ENCODE assay signal across 22 mouse cellular contexts in genomic region chr17:80183615-80184014, GRCm38 (mm10). TPM values are rescaled to one million over a fixed set of nuclear protein-coding genes. Genes with fewer than 3 reads are reported as not detected.
"Had no signal": no experiment of that assay in that cellular context is flagged by ENCODE, and none has a peak within 500 bp of the region (broad histone marks: within the 10 kb centered on the region; RNA-seq: fewer than 3 reads in every experiment).

No protein-coding gene starts in this region.

- H3K36me3 ChIP-seq: limb, embryonic 10.5 days; limb, embryonic 13.5 days; liver, embryonic 12.5 days; liver, embryonic 15.5 days; lung, embryonic 15.5 days; midbrain, embryonic 13.5 days; stomach, embryonic 15.5 days had no signal

- H3K27ac ChIP-seq: kidney, postnatal 0 days; layer of hippocampus, adult 2 months; limb, embryonic 10.5 days; limb, embryonic 13.5 days; liver, embryonic 12.5 days; liver, embryonic 15.5 days; lung, embryonic 15.5 days; midbrain, embryonic 13.5 days; stomach, embryonic 15.5 days had no signal

- H3K27me3 ChIP-seq: limb, embryonic 13.5 days; liver, embryonic 12.5 days; liver, embryonic 15.5 days; lung, embryonic 15.5 days; midbrain, embryonic 13.5 days; stomach, embryonic 15.5 days had no signal

- DNase-seq: kidney, adult 18-20 months; layer of hippocampus, adult 9-11 months; liver; lung, adult 18-20 months; lung, postnatal 10 days; lung, postnatal 36 days; right cerebral cortex, adult 18-20 months; right cerebral cortex, postnatal 14 days; right cerebral cortex, postnatal 4 days; thymus, postnatal 36 days had no signal

- ATAC-seq: intestine, embryonic 16.5 days; liver, embryonic 12.5 days; midbrain, embryonic 13.5 days had no signal

- H3K4me3 ChIP-seq: layer of hippocampus, adult 2 months; limb, embryonic 10.5 days; limb, embryonic 13.5 days; liver, embryonic 12.5 days; liver, embryonic 15.5 days; lung, embryonic 15.5 days; midbrain, embryonic 13.5 days; stomach, embryonic 15.5 days had no signal

- H3K4me1 ChIP-seq: limb, embryonic 10.5 days; limb, embryonic 13.5 days; liver, embryonic 12.5 days; liver, embryonic 15.5 days; lung, embryonic 15.5 days; midbrain, embryonic 13.5 days; stomach, embryonic 15.5 days had no signal

RNA-seq across cellular contexts. Expression of gene Ttc39d, which starts 23.6 kb away (rescaled TPM):
- polyA plus RNA-seq: intestine, embryonic 16.5 days; kidney, postnatal 0 days; large intestine, adult 2 months; liver, embryonic 12.5 days; liver, embryonic 15.5 days; neural tube, embryonic 11.5 days had no signal
